Mouse (Mus musculus) cerebellum, adult (tissue): ENCODE results near the gene Tmem214.

Experiments used
- ATAC-seq: cut with Nextera tagmentation; 2 replicates; pipeline ENCODE4 v1.9.2; 2017; ENCODE audit warnings: mild to moderate bottlenecking, moderate library complexity, mixed read lengths; ENCODE audit not compliant: insufficient number of reproducible peaks, low FRiP score, low TSS enrichment

Tmem214 gene

GRCm38 (mm10) chr5:30867712-30868111 is at the start of gene Tmem214:
TSS of gene Tmem214 (plus strand) at chr5:30868012.
- ATAC-seq: no peak

GRCm38 (mm10) chr5:30818758-30819309 is 49.0 kb upstream of the Tmem214 start:
- no peak for ATAC-seq

- no peak for ATAC-seq
Measured at GRCm38 (mm10) chr5:30822689-30823088, 45.1 kb upstream of the Tmem214 start.

- no peak for ATAC-seq
Measured at GRCm38 (mm10) chr5:30823091-30823490, 44.7 kb upstream of the Tmem214 start.

- ATAC-seq: no peak
Measured at GRCm38 (mm10) chr5:30824124-30824988, 43.5 kb upstream of the Tmem214 start.

- ATAC-seq: 0 out of 2 replicates have a peak, but pooled peaks have one; percentile 11
Measured at GRCm38 (mm10) chr5:30825166-30825565, 42.6 kb upstream of the Tmem214 start.

GRCm38 (mm10) chr5:30825821-30826220 is 42.0 kb upstream of the Tmem214 start:
- peak; percentile 56; the same call in 1 of the 2 replicates for ATAC-seq

GRCm38 (mm10) chr5:30833416-30833815 is 34.4 kb upstream of the Tmem214 start:
- ATAC-seq: no peak

- ATAC-seq: no peak
Measured at GRCm38 (mm10) chr5:30839731-30840130, 28.1 kb upstream of the Tmem214 start.

- no peak for ATAC-seq
Measured at GRCm38 (mm10) chr5:30841896-30842295, 25.9 kb upstream of the Tmem214 start.

- no peak for ATAC-seq
Measured at GRCm38 (mm10) chr5:30849891-30850555, 17.8 kb upstream of the Tmem214 start.

- no peak for ATAC-seq
Measured at GRCm38 (mm10) chr5:30850556-30850925, 17.3 kb upstream of the Tmem214 start.

GRCm38 (mm10) chr5:30853522-30853921 is 14.3 kb upstream of the Tmem214 start:
- no peak for ATAC-seq

- ATAC-seq: no peak
Measured at GRCm38 (mm10) chr5:30855674-30856073, 12.1 kb upstream of the Tmem214 start.

GRCm38 (mm10) chr5:30856124-30856523 is 11.7 kb upstream of the Tmem214 start:
- no peak for ATAC-seq

- no peak for ATAC-seq
Measured at GRCm38 (mm10) chr5:30863852-30864251, 4.0 kb upstream of the Tmem214 start.

- no peak for ATAC-seq
Measured at GRCm38 (mm10) chr5:30864322-30864721, 3.5 kb upstream of the Tmem214 start.

- no peak for ATAC-seq
Measured at GRCm38 (mm10) chr5:30866871-30867270, 941 bp upstream of the Tmem214 start.

- no peak for ATAC-seq
Measured at GRCm38 (mm10) chr5:30868981-30869380, 1.2 kb downstream of the Tmem214 start.

GRCm38 (mm10) chr5:30869405-30870130 is 1.8 kb downstream of the Tmem214 start:
- peak; percentile 89 for ATAC-seq

- no peak for ATAC-seq
Measured at GRCm38 (mm10) chr5:30870131-30870406, 2.3 kb downstream of the Tmem214 start.
